Mouse (Mus musculus) 416B (cell line): ENCODE data around the gene Cebpa.

ENCODE experiments used
- DNase-seq: peaks from one replicate; pipeline ENCODE4 v3.0.0; 2011; ENCODE audit warnings: low read depth

The Cebpa gene

DNA sequence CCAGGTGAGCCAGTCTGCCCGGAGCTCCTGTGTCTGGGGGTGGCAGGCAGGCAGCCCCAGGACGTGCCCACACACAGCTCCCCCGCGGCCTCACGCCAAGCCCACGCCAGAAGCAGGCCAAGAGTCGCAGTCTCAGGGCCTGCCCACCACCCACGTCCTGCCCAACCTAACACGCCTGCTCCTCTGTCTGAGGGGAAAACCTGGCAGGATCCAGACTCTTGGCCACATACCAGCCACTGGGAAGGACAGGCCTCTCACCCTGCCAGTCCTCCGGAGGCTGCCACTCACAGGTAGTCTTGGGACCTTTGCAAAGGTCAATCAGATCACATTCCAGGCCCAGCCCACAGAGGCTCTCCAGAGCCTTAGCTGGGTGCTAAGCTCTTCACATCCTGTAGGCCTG is 27.2 kb downstream of the Cebpa start:
- DNase-seq = no peak

DNA sequence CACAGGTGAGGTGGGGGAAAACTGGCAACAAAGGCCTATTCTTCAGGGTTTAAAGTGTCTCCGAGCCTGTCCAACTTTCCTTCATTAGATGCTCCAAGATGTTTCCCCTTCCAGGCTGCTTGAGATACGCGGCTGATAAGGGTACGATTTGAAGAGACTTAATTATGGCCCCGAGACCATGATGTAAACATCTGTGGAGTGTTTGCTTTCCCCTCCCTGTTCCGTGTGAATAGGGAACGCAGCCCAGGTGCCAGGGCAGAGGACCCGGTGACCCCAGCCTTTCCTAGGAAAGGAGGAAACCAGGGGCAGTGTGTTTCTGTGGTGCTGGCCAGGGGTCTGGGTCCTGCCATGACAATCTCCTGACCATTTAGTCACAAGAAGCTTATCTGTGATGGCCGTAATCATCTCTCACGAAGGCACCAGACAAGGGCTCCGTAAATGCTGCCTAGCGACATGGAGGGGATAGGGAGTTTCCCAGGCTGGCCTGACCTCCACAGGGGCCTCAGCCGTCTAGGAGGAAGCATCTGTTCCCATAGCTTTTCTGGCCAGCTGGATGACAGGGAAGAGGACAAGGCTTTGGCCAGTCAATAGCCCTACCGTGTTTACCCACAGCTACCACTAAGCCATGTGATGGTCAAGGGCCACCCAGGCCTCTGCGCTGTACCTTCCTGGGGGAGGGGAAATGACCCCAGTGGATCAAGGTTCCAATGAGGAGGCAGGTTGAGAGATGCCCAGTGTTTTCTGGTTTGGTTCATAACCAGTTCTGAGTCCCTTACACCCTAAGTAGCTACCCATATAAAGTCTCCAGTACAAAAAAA is 30.7 kb downstream of the Cebpa start:
- no peak for DNase-seq

DNA sequence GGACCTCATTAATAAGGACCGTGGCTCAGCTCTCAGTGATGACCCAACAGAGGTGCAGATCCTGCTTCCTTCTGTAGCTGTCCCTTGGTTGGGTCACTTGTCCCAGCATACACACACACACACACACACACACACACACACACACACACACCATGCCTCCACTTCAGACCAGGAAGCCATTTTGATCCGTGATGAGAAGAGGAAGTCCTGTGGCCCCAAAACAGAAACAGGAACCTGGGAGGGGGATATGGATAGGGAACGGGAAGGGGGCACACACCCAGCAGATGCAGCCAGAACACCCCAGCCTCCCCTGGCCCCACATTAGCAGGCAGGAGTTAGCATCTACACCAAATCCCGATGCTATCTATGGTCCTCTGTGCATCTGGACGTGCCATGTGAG is 31.8 kb downstream of the Cebpa start:
- peak; percentile 37 for DNase-seq

- DNase-seq = peak; percentile 96
Observed at GRCm38 (mm10) chr7:35154449-35154848, 35.4 kb downstream of the Cebpa start.

DNA sequence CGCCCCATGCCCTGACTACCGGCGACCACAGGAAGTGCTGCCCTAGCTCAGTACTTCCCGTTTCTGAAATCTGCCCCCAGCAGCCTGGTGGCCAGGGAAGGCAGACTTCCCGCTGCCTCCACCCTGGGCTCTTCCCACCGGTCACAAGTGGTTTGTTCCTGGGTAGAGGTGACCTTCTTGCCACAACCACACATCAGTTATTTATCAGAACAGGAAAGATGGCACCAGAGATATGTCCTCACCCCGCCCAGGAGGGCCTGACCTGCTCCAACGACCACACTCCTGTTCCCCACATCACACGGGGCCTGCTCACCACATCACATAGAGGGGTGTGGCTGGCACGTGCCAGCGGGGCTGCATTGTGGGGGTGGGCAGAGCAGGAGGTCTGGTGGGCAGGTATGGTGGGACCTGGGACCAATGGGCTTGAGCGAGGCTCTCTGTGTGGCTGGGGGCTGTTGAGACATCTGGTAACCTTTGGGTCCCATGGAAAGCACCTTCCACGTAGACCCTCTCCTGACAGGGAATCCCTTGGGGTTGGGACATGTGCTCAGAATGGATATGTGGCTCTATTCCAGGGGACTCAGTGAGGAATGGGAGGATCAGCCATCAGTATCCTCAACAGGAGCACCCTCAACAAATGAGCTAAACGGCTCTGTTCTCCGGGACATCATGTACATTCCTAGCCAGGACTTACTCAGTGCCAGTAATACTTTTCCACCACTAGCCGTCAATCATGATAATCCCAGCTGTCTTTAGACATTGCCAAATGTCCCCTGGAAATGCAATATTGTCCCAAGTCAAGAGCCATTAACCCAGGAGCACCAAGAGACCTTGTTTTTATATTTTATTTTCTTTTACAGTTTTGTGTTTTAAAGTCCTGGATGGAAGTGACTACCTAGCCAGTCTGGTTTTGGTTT is 37.7 kb downstream of the Cebpa start:
- peak; percentile 96 for DNase-seq

- DNase-seq = peak; percentile 74
Observed at GRCm38 (mm10) chr7:35157512-35157911, 38.4 kb downstream of the Cebpa start.

DNA sequence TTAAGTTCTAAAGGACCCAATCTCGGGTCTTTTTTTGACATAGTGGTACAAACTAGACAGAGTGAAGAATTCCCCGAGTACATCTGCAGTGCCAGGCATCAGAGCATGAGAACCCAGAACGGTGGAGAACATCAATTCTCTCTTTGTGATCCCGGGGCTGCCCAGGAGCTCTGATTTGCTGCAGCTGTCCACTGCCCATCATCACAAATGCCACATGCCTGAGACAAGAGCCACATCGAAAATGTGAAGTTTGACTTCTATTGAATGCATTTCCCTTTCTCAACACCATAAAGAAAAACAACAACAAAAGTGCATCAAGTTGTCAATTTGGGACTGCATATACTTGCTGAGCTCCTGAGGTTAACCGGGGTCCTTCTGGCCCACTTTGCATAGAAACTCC is 43.4 kb downstream of the Cebpa start:
- DNase-seq = no peak

- no peak for DNase-seq
Observed at GRCm38 (mm10) chr7:35163600-35163999, 44.5 kb downstream of the Cebpa start.

GRCm38 (mm10) chr7:35164131-35164530 is 45.0 kb downstream of the Cebpa start:
- no peak for DNase-seq

DNA sequence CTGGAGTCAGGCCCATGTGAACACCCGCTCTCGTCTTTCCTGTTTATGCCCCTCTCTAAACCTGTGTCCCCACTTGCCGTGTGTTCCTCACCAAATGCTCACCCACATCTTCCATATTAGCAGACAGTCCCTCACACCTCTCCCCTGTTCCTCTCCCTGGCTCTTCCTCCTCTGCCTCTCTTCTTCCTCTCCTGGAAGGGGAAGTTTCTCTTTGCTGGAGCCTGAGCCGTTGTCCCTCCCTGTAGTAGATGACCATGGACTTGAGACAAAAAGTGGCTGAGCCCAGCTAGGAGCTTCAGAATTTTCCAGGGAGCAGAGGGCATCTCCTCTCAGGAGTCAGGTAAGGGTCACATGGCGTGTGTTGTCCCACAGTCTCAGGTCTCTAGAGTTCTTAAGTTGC is 47.9 kb downstream of the Cebpa start:
- DNase-seq = no peak

GRCm38 (mm10) chr7:35167925-35168324 is 48.8 kb downstream of the Cebpa start:
- no peak for DNase-seq

DNA sequence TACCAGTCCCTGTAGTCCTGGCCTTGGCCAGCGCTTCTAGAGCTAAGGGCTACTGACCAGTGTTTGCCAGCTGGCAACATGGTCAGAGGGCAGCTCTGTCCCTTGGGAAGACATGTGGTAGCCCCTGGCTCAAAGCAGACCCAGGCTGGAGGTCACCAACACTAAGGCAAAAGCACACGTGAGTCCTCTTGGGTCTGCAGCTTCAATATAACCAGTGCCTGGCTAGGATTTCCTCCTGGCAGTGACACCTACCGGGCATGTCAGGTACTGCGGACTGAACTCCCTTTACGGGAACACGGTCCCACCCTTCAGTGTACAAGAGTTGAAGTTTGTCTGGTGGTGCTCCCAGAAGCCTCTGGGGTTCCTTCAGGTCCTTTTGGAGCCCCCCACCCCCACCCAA is 50.2 kb downstream of the Cebpa start:
- peak; percentile 87 for DNase-seq
